Mouse (Mus musculus) midbrain, embryonic 13.5 days (tissue): ENCODE measurements around the gene Spata21. TPM values are rescaled to one million over a fixed set of nuclear protein-coding genes. Genes with fewer than 3 reads are reported as not detected.
A peak's percentile ranks its signal among the peaks of the same experiment; 100 is the strongest.

Experiments used
- ATAC-seq: fragments of 200-750 bp; cut with Nextera tagmentation; 2 replicates; pipeline ENCODE4 v1.8.0; 2017; ENCODE audit warnings: mild to moderate bottlenecking, moderate TSS enrichment, moderate library complexity
- H3K27ac ChIP-seq: fragments of 300-500 bp; sonication (generic); 2 replicates; pipeline ENCODE4 v1.5.1; 2015; ENCODE audit warnings: inconsistent platforms, mild to moderate bottlenecking, moderate library complexity
- H3K27me3 ChIP-seq: fragments of 300-500 bp; sonication (generic); 2 replicates; pipeline ENCODE4 v1.6.1; 2015; ENCODE audit warnings: mild to moderate bottlenecking, inconsistent platforms
- H3K36me3 ChIP-seq: fragments of 300-500 bp; sonication (generic); 2 replicates; pipeline ENCODE4 v1.6.1; 2015; ENCODE audit warnings: mild to moderate bottlenecking, inconsistent platforms
- H3K4me1 ChIP-seq: fragments of 300-500 bp; sonication (generic); replicated peaks from 2 replicates; pipeline ENCODE4 v1.6.1; 2015; ENCODE audit warnings: inconsistent platforms
- H3K4me2 ChIP-seq: fragments of 300-500 bp; sonication (generic); replicated peaks from 2 replicates; pipeline ENCODE4 v1.6.1; 2015; ENCODE audit warnings: moderate library complexity, mild to moderate bottlenecking, inconsistent platforms
- H3K4me3 ChIP-seq: fragments of 300-500 bp; sonication (generic); replicated peaks from 2 replicates; pipeline ENCODE4 v1.5.1; 2015; ENCODE audit warnings: mild to moderate bottlenecking, inconsistent platforms
- H3K9ac ChIP-seq: fragments of 300-500 bp; sonication (generic); replicated peaks from 2 replicates; pipeline ENCODE4 v1.6.1; 2015; ENCODE audit warnings: mild to moderate bottlenecking, inconsistent platforms
- H3K9me3 ChIP-seq: fragments of 300-500 bp; sonication (generic); 2 replicates; pipeline ENCODE4 v1.6.1; 2016; ENCODE audit warnings: mild to moderate bottlenecking, inconsistent platforms
- WGBS: fragments of 180-500 bp; shearing (Covaris S2); methylation state at CpG from one replicate; pipeline ENCODE4 v1.1.7; 2015; 5-methylcytosine and 5-hydroxymethylcytosine counted together
- polyA plus RNA-seq: library from polyadenylated mRNA; unstranded; fragments of >200 nt; fragmentation: Nextera tagmentation; extraction: Ambion mirVana; gene quantifications from 2 replicates; pipeline ENCODE4 v1.2.1, GENCODE M21; 2015

Spata21 gene
- polyA plus RNA-seq, 1 experiment from 2014 or later, result not detected

GRCm38 (mm10) chr4:141077681-141078509 is 10.2 kb upstream of the Spata21 start, which contains the start of gene Necap2:
Necap2 (minus strand) TSS chr4:141078357.
- ATAC-seq, result peak; percentile 98
- peaks cover 18% of the 10 kb centered on the region for H3K4me1 ChIP-seq
- H3K36me3 ChIP-seq, result peaks cover 17% of the 10 kb centered on the region
- H3K27ac ChIP-seq, result peak within 1 kb of the TSS; percentile 52
- peak within 1 kb of the TSS; percentile 85 for H3K4me3 ChIP-seq
- peak within 1 kb of the TSS; percentile 89 for H3K4me2 ChIP-seq
- WGBS, result 1% methylated on average over 67 of the region's 67 CpGs
- H3K9ac ChIP-seq, result peak within 1 kb of the TSS; percentile 93
- H3K27me3 ChIP-seq, result no peaks in the 10 kb centered on the region
- no peaks in the 10 kb centered on the region for H3K9me3 ChIP-seq

DNA sequence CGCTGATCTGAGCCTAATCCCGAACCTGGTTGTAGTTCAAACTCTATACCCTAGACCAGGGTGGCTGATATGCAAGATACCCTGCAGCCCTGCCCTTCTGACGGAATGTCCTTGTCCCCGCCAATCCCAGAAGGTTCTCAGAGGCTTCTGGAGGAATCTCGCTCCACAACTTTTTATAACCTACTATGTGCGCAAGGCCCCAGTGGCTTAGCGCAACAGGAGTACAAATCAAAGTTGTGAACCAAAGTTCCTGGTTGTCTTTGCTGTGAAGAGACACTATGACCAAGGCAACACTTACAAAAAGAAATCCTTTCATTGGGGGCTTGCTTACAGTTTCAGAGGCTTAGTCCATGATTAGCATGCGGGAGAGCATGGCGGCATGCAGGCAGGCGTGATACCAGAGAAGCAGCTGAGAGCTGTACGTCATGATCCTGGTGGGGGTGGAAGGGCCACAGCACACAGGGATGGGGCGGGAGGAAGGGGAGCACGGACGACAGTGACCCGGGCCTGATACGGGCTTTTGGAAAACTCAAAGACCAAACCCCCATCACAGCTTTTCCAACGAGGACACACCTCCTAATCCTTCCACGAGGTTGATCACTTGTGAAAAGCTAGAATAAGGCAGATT is 9.5 kb upstream of the Spata21 start:
- WGBS, result 71% methylated on average over 18 of the region's 18 CpGs
- Histone ChIP-seq H3K9me3 (no peaks in the 10 kb centered on the region), H3K4me3 (peak overlapping the region; percentile 85), H3K9ac (no peak overlapping the region), H3K4me2 (no peak overlapping the region), H3K27ac (no peak overlapping the region), H3K36me3 (peaks cover 10% of the 10 kb centered on the region), H3K4me1 (peaks cover 18% of the 10 kb centered on the region), H3K27me3 (no peaks in the 10 kb centered on the region)
- ATAC-seq, result peak; percentile 61

DNA sequence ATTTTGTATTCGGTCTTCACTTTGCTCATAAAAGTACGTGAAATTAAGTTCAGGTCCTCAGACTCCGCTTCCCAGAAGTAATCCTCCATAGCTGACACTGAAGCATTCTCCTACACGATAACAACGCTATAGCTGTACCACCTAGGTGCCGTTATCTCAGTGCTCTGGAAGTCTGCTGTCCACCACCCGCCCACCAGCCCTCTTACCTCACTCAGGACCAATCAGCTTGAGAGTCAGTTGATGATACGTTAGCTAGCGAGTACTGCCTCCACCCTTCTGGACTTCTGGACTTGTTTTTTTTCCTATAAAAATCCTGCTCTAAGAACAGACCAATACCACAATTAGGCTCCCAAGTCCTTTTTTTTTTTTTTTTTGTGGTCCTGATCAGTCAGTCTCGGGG is 1.3 kb upstream of the Spata21 start:
- no peak for ATAC-seq
- Histone ChIP-seq H3K4me3 (no peak overlapping the region), H3K9me3 (no peaks in the 10 kb centered on the region), H3K9ac (no peak overlapping the region), H3K4me2 (no peak overlapping the region), H3K4me1 (no peaks in the 10 kb centered on the region), H3K27me3 (no peaks in the 10 kb centered on the region), H3K27ac (no peak overlapping the region), H3K36me3 (no peaks in the 10 kb centered on the region)
- WGBS, result 80% methylated on average over 10 of the region's 10 CpGs

- Histone ChIP-seq H3K36me3 (no peaks in the 10 kb centered on the region), H3K4me2 (no peak overlapping the region), H3K27ac (no peak overlapping the region), H3K4me3 (no peak overlapping the region), H3K9ac (0 out of 2 replicates have a peak overlapping the region, but pooled peaks have one; percentile 14), H3K4me1 (no peaks in the 10 kb centered on the region), H3K9me3 (no peaks in the 10 kb centered on the region), H3K27me3 (no peaks in the 10 kb centered on the region)
- ATAC-seq, result no peak
- WGBS, result 71% methylated on average over 9 of the region's 9 CpGs
Observed at GRCm38 (mm10) chr4:141088714-141089113, 581 bp downstream of the Spata21 start.

GRCm38 (mm10) chr4:141095016-141095415 is 6.9 kb downstream of the Spata21 start:
- 75% methylated on average over 10 of the region's 10 CpGs for WGBS
- Histone ChIP-seq H3K27ac (no peak overlapping the region), H3K9ac (no peak overlapping the region), H3K4me2 (no peak overlapping the region), H3K27me3 (no peaks in the 10 kb centered on the region), H3K9me3 (no peaks in the 10 kb centered on the region), H3K4me1 (peaks cover 3% of the 10 kb centered on the region; the same call in 1 of the 2 replicates), H3K36me3 (no peaks in the 10 kb centered on the region), H3K4me3 (no peak overlapping the region)
- no peak for ATAC-seq

GRCm38 (mm10) chr4:141096710-141097109 is 8.6 kb downstream of the Spata21 start:
- Histone ChIP-seq H3K36me3 (no peaks in the 10 kb centered on the region), H3K4me3 (no peak overlapping the region), H3K9ac (no peak overlapping the region), H3K9me3 (no peaks in the 10 kb centered on the region), H3K4me2 (no peak overlapping the region), H3K27me3 (no peaks in the 10 kb centered on the region), H3K4me1 (peaks cover 3% of the 10 kb centered on the region; the same call in 1 of the 2 replicates), H3K27ac (no peak overlapping the region)
- no peak for ATAC-seq
- WGBS, result 15% methylated on average over 9 of the region's 9 CpGs

GRCm38 (mm10) chr4:141098935-141099334 is 10.8 kb downstream of the Spata21 start:
- H3K4me3 ChIP-seq, result no peak overlapping the region
- no peak for ATAC-seq
- no peak overlapping the region for H3K4me2 ChIP-seq
- H3K27me3 ChIP-seq, result no peaks in the 10 kb centered on the region
- H3K4me1 ChIP-seq, result peaks cover 3% of the 10 kb centered on the region; the same call in 1 of the 2 replicates
- H3K9ac ChIP-seq, result no peak overlapping the region
- H3K27ac ChIP-seq, result no peak overlapping the region
- 80% methylated on average over 4 of the region's 4 CpGs for WGBS
- no peaks in the 10 kb centered on the region for H3K36me3 ChIP-seq
- no peaks in the 10 kb centered on the region for H3K9me3 ChIP-seq

- Histone ChIP-seq H3K4me1 (peaks cover 3% of the 10 kb centered on the region; the same call in 1 of the 2 replicates), H3K4me2 (no peak overlapping the region), H3K4me3 (no peak overlapping the region), H3K36me3 (no peaks in the 10 kb centered on the region), H3K9ac (no peak overlapping the region), H3K27me3 (no peaks in the 10 kb centered on the region), H3K27ac (no peak overlapping the region), H3K9me3 (no peaks in the 10 kb centered on the region)
- WGBS, result 82% methylated on average over 5 of the region's 5 CpGs
- no peak for ATAC-seq
Observed at GRCm38 (mm10) chr4:141099956-141100355, 11.8 kb downstream of the Spata21 start.

- Histone ChIP-seq H3K9ac (no peak overlapping the region), H3K4me3 (no peak overlapping the region), H3K9me3 (no peaks in the 10 kb centered on the region), H3K4me2 (no peak overlapping the region), H3K27ac (no peak overlapping the region), H3K27me3 (no peaks in the 10 kb centered on the region), H3K4me1 (peaks cover 3% of the 10 kb centered on the region; the same call in 1 of the 2 replicates), H3K36me3 (no peaks in the 10 kb centered on the region)
- WGBS, result 90% methylated on average over 9 of the region's 9 CpGs
- no peak for ATAC-seq
Observed at GRCm38 (mm10) chr4:141101291-141101690, 13.2 kb downstream of the Spata21 start.

DNA sequence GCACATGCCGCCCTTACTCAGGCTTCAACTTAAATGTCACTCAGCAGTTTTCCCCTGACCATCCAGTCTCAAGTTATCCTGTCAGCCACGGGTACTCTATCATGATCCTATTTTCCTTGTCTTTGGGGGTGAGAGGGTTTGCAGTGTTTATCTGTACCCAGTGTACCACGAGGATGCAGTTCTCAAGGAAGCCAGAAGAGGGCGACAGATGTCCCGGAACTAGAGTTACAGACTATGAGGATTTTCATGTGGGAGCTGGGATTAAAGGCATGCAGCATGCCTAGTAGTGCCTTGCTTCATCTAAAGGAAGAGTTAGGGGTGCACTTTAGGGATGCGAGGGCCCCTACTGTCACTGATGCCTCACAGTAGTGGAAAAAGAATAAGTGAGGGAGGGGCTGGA is 13.7 kb downstream of the Spata21 start:
- no peak overlapping the region for H3K4me2 ChIP-seq
- H3K27me3 ChIP-seq, result no peaks in the 10 kb centered on the region
- no peak for ATAC-seq
- H3K4me3 ChIP-seq, result no peak overlapping the region
- 63% methylated on average over 6 of the region's 6 CpGs for WGBS
- no peak overlapping the region for H3K9ac ChIP-seq
- peaks cover under 1% of the 10 kb centered on the region; the same call in 1 of the 2 replicates for H3K4me1 ChIP-seq
- no peaks in the 10 kb centered on the region for H3K9me3 ChIP-seq
- H3K27ac ChIP-seq, result no peak overlapping the region
- H3K36me3 ChIP-seq, result no peaks in the 10 kb centered on the region

DNA sequence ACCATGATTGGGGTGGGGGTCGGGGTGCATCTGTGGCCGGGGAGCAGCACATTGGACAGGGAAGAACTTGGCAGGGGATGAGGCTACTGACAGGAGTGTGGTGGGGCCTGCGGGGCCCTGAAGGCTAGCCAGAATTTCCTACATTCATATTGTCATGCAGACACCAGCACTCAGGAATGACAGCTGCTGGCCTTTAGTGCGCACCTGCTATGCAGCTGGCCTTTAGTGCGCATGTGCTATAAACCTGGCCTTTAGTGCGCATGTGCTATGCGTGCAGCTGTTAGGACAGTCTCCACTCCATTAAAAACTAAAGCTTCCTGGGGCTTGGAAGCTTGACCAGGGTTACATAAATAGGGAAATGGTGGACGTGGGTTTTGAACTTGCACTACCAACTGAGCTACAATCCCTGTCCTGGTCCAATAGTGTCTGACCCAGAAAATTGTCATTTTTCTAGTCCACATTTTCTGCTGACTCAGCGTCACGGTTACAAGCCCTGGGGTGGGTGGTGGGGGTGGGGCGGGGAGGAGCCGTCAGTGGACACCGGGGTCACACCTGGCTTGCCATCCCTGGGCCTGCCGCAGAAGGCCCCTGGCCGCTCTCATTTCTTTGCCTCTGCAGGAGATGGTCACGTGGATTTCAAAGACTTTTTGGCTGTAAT is 18.5 kb downstream of the Spata21 start:
- Histone ChIP-seq H3K9ac (no peak overlapping the region), H3K4me2 (no peak overlapping the region), H3K4me3 (no peak overlapping the region), H3K36me3 (peaks cover 23% of the 10 kb centered on the region), H3K27ac (no peak overlapping the region), H3K4me1 (no peaks in the 10 kb centered on the region), H3K27me3 (no peaks in the 10 kb centered on the region), H3K9me3 (0 out of 2 replicates have a peak, but pooled peaks cover 2% of the 10 kb centered on the region)
- ATAC-seq, result no peak
- WGBS, result 79% methylated on average over 16 of the region's 16 CpGs
